Mouse (Mus musculus): ENCODE data around the gene Olfr1394. TPM values are rescaled to one million over a fixed set of nuclear protein-coding genes. Genes with fewer than 3 reads are reported as not detected.

The Olfr1394 gene
- polyA plus RNA-seq, 1 experiment from 2014 or later, result not detected

DNA sequence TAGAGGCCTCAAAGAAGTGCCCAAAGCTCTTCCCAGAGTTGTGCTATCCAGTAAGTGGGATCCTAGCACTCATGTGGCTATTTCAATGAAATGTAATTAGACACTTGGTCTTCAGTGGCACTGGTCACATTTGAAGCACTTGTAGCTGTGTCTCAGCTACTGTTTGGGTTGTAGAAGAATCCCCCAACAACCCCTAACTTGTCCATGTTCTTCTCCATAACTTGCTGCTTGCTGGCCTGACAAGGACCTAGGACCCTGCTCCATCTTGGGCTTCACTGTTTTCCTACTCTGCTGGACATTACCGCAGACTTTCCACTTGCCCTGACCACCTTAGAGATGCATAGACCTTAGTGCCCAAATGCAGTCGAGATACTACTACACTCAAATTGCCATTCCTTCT lies 47.9 kb downstream of the Olfr1394 start:
- Histone ChIP-seq H3K9ac (ENCODE audit: low read depth, low read length) (peak overlapping the region; percentile 98; the same call in 1 of the 2 replicates), H3K36me3 (ENCODE audit: control insufficient read depth, insufficient read depth, low read length) (no peaks in the 10 kb centered on the region), H3K9me3 (replicated peaks; ENCODE audit: control insufficient read depth, low read length, poor library complexity, severe bottlenecking) (no peaks in the 10 kb centered on the region), H3K27me3 (ENCODE audit: control insufficient read depth, insufficient read depth, low read depth, low read length) (no peaks in the 10 kb centered on the region), H3K4me2 (ENCODE audit: low read length) (peak overlapping the region; percentile 89), H3K27ac (ENCODE audit: low read length) (no peak overlapping the region), H3K4me1 (ENCODE audit: control insufficient read depth, insufficient read depth, low read length) (peaks cover 19% of the 10 kb centered on the region), H3K4me3 (ENCODE audit: low read depth, low read length) (peak overlapping the region; percentile 98; the same call in 1 of the 2 replicates)
- ATAC-seq, result no peak
- WGBS, result 71% methylated on average over 2 of the region's 2 CpGs

DNA sequence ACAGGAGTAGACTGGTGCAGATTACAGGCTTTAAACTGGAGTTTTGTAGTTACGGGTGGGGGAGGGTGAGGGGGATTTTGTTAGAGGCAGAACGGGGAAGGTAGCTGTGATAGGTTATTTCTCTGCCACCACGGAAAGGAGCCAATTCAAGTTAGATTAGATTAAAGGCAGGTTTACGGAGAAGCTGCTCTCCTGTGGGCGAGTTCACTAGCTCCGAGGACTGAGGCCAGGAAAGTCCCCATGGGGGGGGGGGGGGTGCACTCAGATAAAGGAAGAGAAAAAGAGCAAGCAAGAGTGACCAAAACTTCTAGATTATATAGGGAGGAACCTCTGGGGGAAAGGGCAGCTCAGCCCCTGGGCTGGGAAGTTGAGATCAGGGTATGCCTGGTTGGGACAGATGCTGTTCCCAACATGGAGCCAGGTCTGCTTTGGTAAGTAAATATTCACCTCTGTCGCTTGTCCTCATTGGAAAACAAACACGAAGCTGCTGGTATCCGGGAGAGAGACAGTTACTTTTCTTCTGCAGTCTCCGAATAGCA lies 48.4 kb downstream of the Olfr1394 start:
- Histone ChIP-seq H3K9me3 (replicated peaks; ENCODE audit: control insufficient read depth, low read length, poor library complexity, severe bottlenecking) (no peaks in the 10 kb centered on the region), H3K4me1 (ENCODE audit: control insufficient read depth, insufficient read depth, low read length) (peaks cover 19% of the 10 kb centered on the region), H3K27me3 (ENCODE audit: control insufficient read depth, insufficient read depth, low read depth, low read length) (no peaks in the 10 kb centered on the region), H3K4me3 (ENCODE audit: low read depth, low read length) (peak overlapping the region; percentile 98), H3K9ac (ENCODE audit: low read depth, low read length) (peak overlapping the region; percentile 98), H3K4me2 (ENCODE audit: low read length) (peak overlapping the region; percentile 89), H3K36me3 (ENCODE audit: control insufficient read depth, insufficient read depth, low read length) (no peaks in the 10 kb centered on the region), H3K27ac (ENCODE audit: low read length) (peak overlapping the region; percentile 97)
- WGBS, result 1% methylated on average over 10 of the region's 10 CpGs
- ATAC-seq, result peak; percentile 59

DNA sequence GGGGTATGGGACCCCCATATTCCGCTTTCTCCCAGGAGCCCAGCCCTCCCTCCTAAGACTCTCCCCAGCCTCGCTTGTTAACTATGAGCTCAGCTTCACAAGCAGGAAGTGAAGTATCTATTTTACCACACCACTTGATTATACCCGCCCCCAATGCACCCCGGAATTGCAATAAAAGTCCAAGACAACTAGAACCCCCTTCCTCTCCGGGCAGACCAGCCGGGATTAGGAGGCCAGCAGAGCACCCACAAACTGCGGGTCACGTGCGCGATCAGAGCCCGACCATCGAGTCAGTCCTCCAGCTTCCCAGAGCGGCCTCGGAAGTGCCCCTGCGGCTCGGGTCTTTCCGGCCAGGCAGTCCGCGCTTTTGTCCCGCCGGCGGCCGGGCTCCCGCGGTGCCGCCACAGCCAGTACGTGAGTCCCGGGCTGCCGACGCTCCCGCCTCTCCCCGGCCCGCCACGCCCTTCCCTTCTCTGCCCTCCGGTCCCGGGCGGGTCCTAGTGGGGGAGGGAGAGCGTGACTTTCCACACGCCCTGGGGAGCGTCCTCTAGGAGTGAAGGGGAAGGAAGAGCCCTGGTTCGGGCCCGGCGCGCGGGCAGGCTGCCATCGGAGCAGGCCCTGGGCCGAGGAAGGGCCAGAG lies 49.1 kb downstream of the Olfr1394 start, which contains the start of gene Zfp62:
Zfp62 (plus strand) TSS at position 164 of the 640 bp plus-strand sequence.
- Histone ChIP-seq H3K4me3 (ENCODE audit: low read depth, low read length) (peak within 1 kb of the TSS; percentile 98), H3K27me3 (ENCODE audit: control insufficient read depth, insufficient read depth, low read depth, low read length) (no peaks in the 10 kb centered on the region), H3K9ac (ENCODE audit: low read depth, low read length) (peak within 1 kb of the TSS; percentile 98), H3K36me3 (ENCODE audit: control insufficient read depth, insufficient read depth, low read length) (no peaks in the 10 kb centered on the region), H3K9me3 (replicated peaks; ENCODE audit: control insufficient read depth, low read length, poor library complexity, severe bottlenecking) (no peaks in the 10 kb centered on the region), H3K4me2 (ENCODE audit: low read length) (peak within 1 kb of the TSS; percentile 89), H3K4me1 (ENCODE audit: control insufficient read depth, insufficient read depth, low read length) (peaks cover 19% of the 10 kb centered on the region), H3K27ac (ENCODE audit: low read length) (peak within 1 kb of the TSS; percentile 97)
- WGBS, result under 1% methylated on average over 47 of the region's 47 CpGs
- peak; percentile 94 for ATAC-seq

DNA sequence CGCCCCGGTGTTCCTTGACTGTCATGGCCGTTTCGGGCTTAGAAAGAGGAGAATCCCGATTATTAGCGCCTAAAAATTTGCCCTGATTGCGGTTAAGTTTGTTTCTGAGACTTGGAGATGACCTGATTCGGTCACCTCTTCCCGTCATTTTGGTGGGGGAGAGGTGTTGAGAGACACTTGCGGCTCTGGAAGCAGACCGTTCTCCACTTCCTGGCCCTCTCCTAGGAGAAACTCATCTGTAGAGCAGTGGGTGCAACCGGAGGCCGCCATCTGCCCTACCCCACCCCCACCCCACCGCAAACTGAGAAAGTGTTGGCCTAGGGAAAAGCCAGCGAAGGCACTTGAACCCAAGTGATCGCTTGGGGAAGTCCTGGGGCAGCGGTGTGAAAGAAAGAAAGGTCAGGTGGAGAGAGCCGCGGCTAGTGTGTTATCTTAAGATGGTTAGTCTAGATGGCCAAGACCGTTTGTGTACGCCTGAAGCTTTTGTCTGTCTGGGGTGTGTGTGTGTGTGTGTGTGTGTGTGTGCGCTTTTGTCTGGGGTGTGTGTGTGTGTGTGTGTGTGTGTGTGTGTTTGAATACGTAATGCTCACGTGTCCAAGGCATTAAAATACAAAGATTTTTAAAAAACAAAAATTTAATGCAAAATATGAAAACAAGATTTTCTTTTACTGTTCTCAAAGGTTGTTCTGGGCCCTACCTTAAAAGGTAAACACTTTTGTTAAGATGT lies 49.8 kb downstream of the Olfr1394 start:
- Histone ChIP-seq H3K9ac (ENCODE audit: low read depth, low read length) (peak overlapping the region; percentile 98), H3K27me3 (ENCODE audit: control insufficient read depth, insufficient read depth, low read depth, low read length) (no peaks in the 10 kb centered on the region), H3K4me2 (ENCODE audit: low read length) (peak overlapping the region; percentile 89), H3K27ac (ENCODE audit: low read length) (peak overlapping the region; percentile 97), H3K9me3 (replicated peaks; ENCODE audit: control insufficient read depth, low read length, poor library complexity, severe bottlenecking) (no peaks in the 10 kb centered on the region), H3K4me1 (ENCODE audit: control insufficient read depth, insufficient read depth, low read length) (peaks cover 19% of the 10 kb centered on the region), H3K36me3 (ENCODE audit: control insufficient read depth, insufficient read depth, low read length) (no peaks in the 10 kb centered on the region), H3K4me3 (ENCODE audit: low read depth, low read length) (peak overlapping the region; percentile 98)
- under 1% methylated on average over 24 of the region's 24 CpGs for WGBS
- peak; percentile 79 for ATAC-seq

DNA sequence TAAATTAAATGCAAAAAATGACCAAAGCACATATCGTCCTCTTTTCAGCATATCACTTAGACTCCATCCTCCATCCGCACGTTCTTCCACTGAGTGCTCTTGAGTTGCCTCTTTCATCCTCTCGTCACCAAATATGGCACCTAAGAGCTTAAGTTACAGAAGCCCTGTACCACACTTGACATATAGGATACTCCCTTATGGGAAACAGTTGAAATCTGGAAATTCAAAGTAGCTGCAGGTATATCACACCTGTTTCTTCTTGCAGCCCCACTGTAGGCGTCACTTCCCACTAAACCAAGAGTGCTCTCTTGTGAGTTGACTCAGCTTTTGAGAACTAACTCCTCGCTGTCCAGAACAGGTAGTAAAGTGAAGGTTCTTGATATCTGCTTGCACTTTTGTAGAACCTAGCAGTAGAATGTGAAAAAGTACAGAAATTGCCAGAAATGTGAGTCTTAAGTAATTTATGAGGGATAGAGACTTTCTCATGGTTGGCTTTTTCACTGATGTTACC lies 51.0 kb downstream of the Olfr1394 start:
- Histone ChIP-seq H3K4me1 (ENCODE audit: control insufficient read depth, insufficient read depth, low read length) (peaks cover 19% of the 10 kb centered on the region), H3K9me3 (replicated peaks; ENCODE audit: control insufficient read depth, low read length, poor library complexity, severe bottlenecking) (no peaks in the 10 kb centered on the region), H3K27me3 (ENCODE audit: control insufficient read depth, insufficient read depth, low read depth, low read length) (no peaks in the 10 kb centered on the region), H3K4me3 (ENCODE audit: low read depth, low read length) (no peak overlapping the region), H3K36me3 (ENCODE audit: control insufficient read depth, insufficient read depth, low read length) (no peaks in the 10 kb centered on the region), H3K4me2 (ENCODE audit: low read length) (peak overlapping the region; percentile 89), H3K27ac (ENCODE audit: low read length) (no peak overlapping the region), H3K9ac (ENCODE audit: low read depth, low read length) (no peak overlapping the region)
- no peak for ATAC-seq
- 82% methylated on average over 6 of the region's 6 CpGs for WGBS

DNA sequence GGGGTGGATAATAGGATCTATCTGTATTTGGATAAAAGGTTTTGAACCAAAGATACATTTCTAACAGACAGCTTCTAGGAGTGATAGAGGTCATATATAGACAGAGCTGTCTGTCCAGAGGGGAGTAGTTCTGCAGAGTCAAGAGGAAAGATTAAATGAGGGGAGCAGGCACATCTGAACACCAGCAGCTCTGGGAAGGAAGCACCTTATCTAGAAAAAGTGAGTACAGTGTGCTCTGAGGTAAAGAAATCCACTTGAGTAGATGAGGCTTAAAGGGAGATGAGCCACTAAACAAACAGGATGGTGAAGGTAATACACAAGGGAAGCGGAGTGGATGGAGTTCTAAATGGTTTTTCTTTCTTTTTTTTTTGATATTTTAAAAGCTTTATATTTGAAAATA lies 53.3 kb downstream of the Olfr1394 start:
- H3K36me3 ChIP-seq (ENCODE audit: control insufficient read depth, insufficient read depth, low read length), result no peaks in the 10 kb centered on the region
- H3K4me2 ChIP-seq (ENCODE audit: low read length), result no peak overlapping the region
- H3K4me1 ChIP-seq (ENCODE audit: control insufficient read depth, insufficient read depth, low read length), result peaks cover 15% of the 10 kb centered on the region
- no peak overlapping the region for H3K4me3 ChIP-seq (ENCODE audit: low read depth, low read length)
- no peak for ATAC-seq
- H3K27me3 ChIP-seq (ENCODE audit: control insufficient read depth, insufficient read depth, low read depth, low read length), result no peaks in the 10 kb centered on the region
- H3K9ac ChIP-seq (ENCODE audit: low read depth, low read length), result no peak overlapping the region
- H3K9me3 ChIP-seq (replicated peaks; ENCODE audit: control insufficient read depth, low read length, poor library complexity, severe bottlenecking), result no peaks in the 10 kb centered on the region
- no peak overlapping the region for H3K27ac ChIP-seq (ENCODE audit: low read length)
- 96% methylated on average over 1 of the region's 1 CpGs for WGBS

Other genes starting within 250 kb of the Olfr1394 start
- gene Psme2b, start 208.2 kb upstream of the Olfr1394 start, polyA plus RNA-seq (2015; fragmentation: Nextera tagmentation; extraction: Ambion mirVana), result 1.1 and 1.2 TPM in 2 replicates
- not detected in 2 replicates for gene Olfr56, start 175.5 kb upstream of the Olfr1394 start, polyA plus RNA-seq (2015; fragmentation: Nextera tagmentation; extraction: Ambion mirVana)
- gene 9930111J21Rik1, start 175.0 kb upstream of the Olfr1394 start, polyA plus RNA-seq (2015; fragmentation: Nextera tagmentation; extraction: Ambion mirVana), result 0.24 and 0.28 TPM in 2 replicates
- not detected in 2 replicates for gene Gm12185, start 162.2 kb upstream of the Olfr1394 start, polyA plus RNA-seq (2015; fragmentation: Nextera tagmentation; extraction: Ambion mirVana)
- not detected in 2 replicates for gene Tgtp1, start 160.2 kb upstream of the Olfr1394 start, polyA plus RNA-seq (2015; fragmentation: Nextera tagmentation; extraction: Ambion mirVana)
- 0.23 and 0.35 TPM in 2 replicates for gene 9930111J21Rik2, start 103.1 kb upstream of the Olfr1394 start, polyA plus RNA-seq (2015; fragmentation: Nextera tagmentation; extraction: Ambion mirVana)
- gene Tgtp2, start 90.2 kb upstream of the Olfr1394 start, polyA plus RNA-seq (2015; fragmentation: Nextera tagmentation; extraction: Ambion mirVana), result not detected in 2 replicates
- gene Ifi47, start 77.8 kb upstream of the Olfr1394 start, polyA plus RNA-seq (2015; fragmentation: Nextera tagmentation; extraction: Ambion mirVana), result 0.52 and 0.53 TPM in 2 replicates
- gene Olfr1396, start 39.5 kb upstream of the Olfr1394 start, polyA plus RNA-seq (2015; fragmentation: Nextera tagmentation; extraction: Ambion mirVana), result not detected in 2 replicates
- not detected in 2 replicates for gene Olfr1395, start 12.1 kb upstream of the Olfr1394 start, polyA plus RNA-seq (2015; fragmentation: Nextera tagmentation; extraction: Ambion mirVana)
- 0.10 and 0.39 TPM in 2 replicates for gene Btnl9, start 32.8 kb downstream of the Olfr1394 start, polyA plus RNA-seq (2015; fragmentation: Nextera tagmentation; extraction: Ambion mirVana)
- 38.6 and 43.4 TPM in 2 replicates for gene Zfp62, start 48.9 kb downstream of the Olfr1394 start, polyA plus RNA-seq (2015; fragmentation: Nextera tagmentation; extraction: Ambion mirVana)
- 33.5 and 34.3 TPM in 2 replicates for gene Mgat1, start 89.8 kb downstream of the Olfr1394 start, polyA plus RNA-seq (2015; fragmentation: Nextera tagmentation; extraction: Ambion mirVana)
- gene Olfr1393, start 123.9 kb downstream of the Olfr1394 start, polyA plus RNA-seq (2015; fragmentation: Nextera tagmentation; extraction: Ambion mirVana), result not detected in 2 replicates
- not detected in 2 replicates for gene Olfr1392, start 130.9 kb downstream of the Olfr1394 start, polyA plus RNA-seq (2015; fragmentation: Nextera tagmentation; extraction: Ambion mirVana)
- not detected in 2 replicates for gene Olfr10, start 150.4 kb downstream of the Olfr1394 start, polyA plus RNA-seq (2015; fragmentation: Nextera tagmentation; extraction: Ambion mirVana)
- not detected in 2 replicates for gene Olfr1391, start 168.4 kb downstream of the Olfr1394 start, polyA plus RNA-seq (2015; fragmentation: Nextera tagmentation; extraction: Ambion mirVana)
- not detected in 2 replicates for gene Olfr1390, start 180.8 kb downstream of the Olfr1394 start, polyA plus RNA-seq (2015; fragmentation: Nextera tagmentation; extraction: Ambion mirVana)